Mouse (Mus musculus): ENCODE results near the gene Plac8. TPM values are rescaled to one million over a fixed set of nuclear protein-coding genes. Genes with fewer than 3 reads are reported as not detected.

Gene Plac8
- polyA plus RNA-seq, 1 experiment from 2014 or later: 58.2 TPM

GRCm38 (mm10) chr5:100558783-100559182 is 13.3 kb downstream of the Plac8 start:
- no peak overlapping the region for H3K4me3 ChIP-seq (ENCODE audit: low read depth, low read length)
- H3K9me3 ChIP-seq (replicated peaks; ENCODE audit: control insufficient read depth, low read length): no peaks in the 10 kb centered on the region
- WGBS (ENCODE audit: insufficient replicate concordance): 54% methylated on average over 3 of the region's 3 CpGs
- H3K27ac ChIP-seq (ENCODE audit: low read length): no peak overlapping the region
- H3K36me3 ChIP-seq (ENCODE audit: control insufficient read depth, insufficient read depth): no peaks in the 10 kb centered on the region
- H3K4me1 ChIP-seq (ENCODE audit: control insufficient read depth, low read depth, low read length): no peaks in the 10 kb centered on the region
- H3K9ac ChIP-seq (ENCODE audit: low read depth, low read length): no peak overlapping the region
- no peaks in the 10 kb centered on the region for H3K27me3 ChIP-seq (ENCODE audit: control insufficient read depth, insufficient read depth, low read depth, low read length)
- H3K4me2 ChIP-seq (ENCODE audit: low read depth, low read length): no peak overlapping the region
- no peak for ATAC-seq (ENCODE audit: low read depth)

GRCm38 (mm10) chr5:100557537-100557936 is 14.5 kb downstream of the Plac8 start:
- Histone ChIP-seq H3K4me2 (ENCODE audit: low read depth, low read length) (no peak overlapping the region), H3K9me3 (replicated peaks; ENCODE audit: control insufficient read depth, low read length) (no peaks in the 10 kb centered on the region), H3K36me3 (ENCODE audit: control insufficient read depth, insufficient read depth) (no peaks in the 10 kb centered on the region), H3K27me3 (ENCODE audit: control insufficient read depth, insufficient read depth, low read depth, low read length) (no peaks in the 10 kb centered on the region), H3K4me3 (ENCODE audit: low read depth, low read length) (no peak overlapping the region), H3K4me1 (ENCODE audit: control insufficient read depth, low read depth, low read length) (no peaks in the 10 kb centered on the region), H3K27ac (ENCODE audit: low read length) (no peak overlapping the region), H3K9ac (ENCODE audit: low read depth, low read length) (no peak overlapping the region)
- 35% methylated on average over 9 of the region's 9 CpGs for whole genome bisulfite sequencing (ENCODE audit: insufficient replicate concordance)
- no peak; the same call in 1 of the 2 replicates for ATAC-seq (ENCODE audit: low read depth)

GRCm38 (mm10) chr5:100557019-100557418 is 15.0 kb downstream of the Plac8 start:
- Histone ChIP-seq H3K36me3 (ENCODE audit: control insufficient read depth, insufficient read depth) (no peaks in the 10 kb centered on the region), H3K4me3 (ENCODE audit: low read depth, low read length) (no peak overlapping the region), H3K9ac (ENCODE audit: low read depth, low read length) (no peak overlapping the region), H3K27ac (ENCODE audit: low read length) (no peak overlapping the region), H3K27me3 (ENCODE audit: control insufficient read depth, insufficient read depth, low read depth, low read length) (no peaks in the 10 kb centered on the region), H3K4me2 (ENCODE audit: low read depth, low read length) (no peak overlapping the region), H3K4me1 (ENCODE audit: control insufficient read depth, low read depth, low read length) (no peaks in the 10 kb centered on the region; the same call in 1 of the 2 replicates), H3K9me3 (replicated peaks; ENCODE audit: control insufficient read depth, low read length) (no peaks in the 10 kb centered on the region)
- no peak for ATAC-seq (ENCODE audit: low read depth)
- WGBS (ENCODE audit: insufficient replicate concordance): 58% methylated on average over 14 of the region's 14 CpGs

- WGBS (ENCODE audit: insufficient replicate concordance): 47% methylated on average over 8 of the region's 8 CpGs
- H3K4me3 ChIP-seq (ENCODE audit: low read depth, low read length): no peak overlapping the region
- no peak for ATAC-seq (ENCODE audit: low read depth)
- H3K9me3 ChIP-seq (replicated peaks; ENCODE audit: control insufficient read depth, low read length): no peaks in the 10 kb centered on the region
- no peak overlapping the region for H3K9ac ChIP-seq (ENCODE audit: low read depth, low read length)
- no peak overlapping the region for H3K27ac ChIP-seq (ENCODE audit: low read length)
- H3K4me1 ChIP-seq (ENCODE audit: control insufficient read depth, low read depth, low read length): peaks cover 5% of the 10 kb centered on the region; the same call in 1 of the 2 replicates
- peaks cover 6% of the 10 kb centered on the region; the same call in 1 of the 2 replicates for H3K36me3 ChIP-seq (ENCODE audit: control insufficient read depth, insufficient read depth)
- H3K4me2 ChIP-seq (ENCODE audit: low read depth, low read length): no peak overlapping the region
- no peaks in the 10 kb centered on the region for H3K27me3 ChIP-seq (ENCODE audit: control insufficient read depth, insufficient read depth, low read depth, low read length)
These were observed 18.6 kb downstream of the Plac8 start for GRCm38 (mm10) chr5:100553426-100553825.

- H3K9ac ChIP-seq (ENCODE audit: low read depth, low read length): no peak overlapping the region
- H3K4me2 ChIP-seq (ENCODE audit: low read depth, low read length): no peak overlapping the region
- peaks cover 9% of the 10 kb centered on the region for H3K36me3 ChIP-seq (ENCODE audit: control insufficient read depth, insufficient read depth)
- no peaks in the 10 kb centered on the region for H3K27me3 ChIP-seq (ENCODE audit: control insufficient read depth, insufficient read depth, low read depth, low read length)
- no peak overlapping the region for H3K27ac ChIP-seq (ENCODE audit: low read length)
- H3K9me3 ChIP-seq (replicated peaks; ENCODE audit: control insufficient read depth, low read length): no peaks in the 10 kb centered on the region
- 33% methylated on average over 2 of the region's 2 CpGs for WGBS (ENCODE audit: insufficient replicate concordance)
- H3K4me3 ChIP-seq (ENCODE audit: low read depth, low read length): no peak overlapping the region
- ATAC-seq (ENCODE audit: low read depth): no peak
- H3K4me1 ChIP-seq (ENCODE audit: control insufficient read depth, low read depth, low read length): peaks cover 5% of the 10 kb centered on the region; the same call in 1 of the 2 replicates
These were observed 20.1 kb downstream of the Plac8 start for GRCm38 (mm10) chr5:100551952-100552351.

- no peak overlapping the region for H3K27ac ChIP-seq (ENCODE audit: low read length)
- no peak for ATAC-seq (ENCODE audit: low read depth)
- WGBS (ENCODE audit: insufficient replicate concordance): 94% methylated on average over 1 of the region's 1 CpGs
- no peaks in the 10 kb centered on the region for H3K27me3 ChIP-seq (ENCODE audit: control insufficient read depth, insufficient read depth, low read depth, low read length)
- H3K9me3 ChIP-seq (replicated peaks; ENCODE audit: control insufficient read depth, low read length): no peaks in the 10 kb centered on the region
- peaks cover 9% of the 10 kb centered on the region for H3K36me3 ChIP-seq (ENCODE audit: control insufficient read depth, insufficient read depth)
- peaks cover 5% of the 10 kb centered on the region; the same call in 1 of the 2 replicates for H3K4me1 ChIP-seq (ENCODE audit: control insufficient read depth, low read depth, low read length)
- no peak overlapping the region for H3K9ac ChIP-seq (ENCODE audit: low read depth, low read length)
- H3K4me2 ChIP-seq (ENCODE audit: low read depth, low read length): no peak overlapping the region
- H3K4me3 ChIP-seq (ENCODE audit: low read depth, low read length): no peak overlapping the region
These were observed 21.9 kb downstream of the Plac8 start for GRCm38 (mm10) chr5:100550151-100550550.

- Histone ChIP-seq H3K4me1 (ENCODE audit: control insufficient read depth, low read depth, low read length) (peaks cover 5% of the 10 kb centered on the region; the same call in 1 of the 2 replicates), H3K27ac (ENCODE audit: low read length) (peak overlapping the region; percentile 62; the same call in 1 of the 2 replicates), H3K4me2 (ENCODE audit: low read depth, low read length) (no peak overlapping the region), H3K9ac (ENCODE audit: low read depth, low read length) (no peak overlapping the region), H3K27me3 (ENCODE audit: control insufficient read depth, insufficient read depth, low read depth, low read length) (no peaks in the 10 kb centered on the region), H3K4me3 (ENCODE audit: low read depth, low read length) (no peak overlapping the region), H3K36me3 (ENCODE audit: control insufficient read depth, insufficient read depth) (peaks cover 9% of the 10 kb centered on the region), H3K9me3 (replicated peaks; ENCODE audit: control insufficient read depth, low read length) (no peaks in the 10 kb centered on the region)
- ATAC-seq (ENCODE audit: low read depth): no peak
- 75% methylated on average over 4 of the region's 4 CpGs for WGBS (ENCODE audit: insufficient replicate concordance)
These were observed 22.7 kb downstream of the Plac8 start for GRCm38 (mm10) chr5:100549311-100549710.

- H3K4me2 ChIP-seq (ENCODE audit: low read depth, low read length): no peak overlapping the region
- peak; percentile 83 for ATAC-seq (ENCODE audit: low read depth)
- no peaks in the 10 kb centered on the region for H3K9me3 ChIP-seq (replicated peaks; ENCODE audit: control insufficient read depth, low read length)
- 70% methylated on average over 2 of the region's 2 CpGs for WGBS (ENCODE audit: insufficient replicate concordance)
- no peak overlapping the region for H3K9ac ChIP-seq (ENCODE audit: low read depth, low read length)
- H3K4me3 ChIP-seq (ENCODE audit: low read depth, low read length): no peak overlapping the region
- peaks cover 5% of the 10 kb centered on the region; the same call in 1 of the 2 replicates for H3K4me1 ChIP-seq (ENCODE audit: control insufficient read depth, low read depth, low read length)
- peaks cover 15% of the 10 kb centered on the region for H3K36me3 ChIP-seq (ENCODE audit: control insufficient read depth, insufficient read depth)
- no peaks in the 10 kb centered on the region for H3K27me3 ChIP-seq (ENCODE audit: control insufficient read depth, insufficient read depth, low read depth, low read length)
- H3K27ac ChIP-seq (ENCODE audit: low read length): peak overlapping the region; percentile 59
These were observed 23.8 kb downstream of the Plac8 start for GRCm38 (mm10) chr5:100548236-100548635.

- H3K27ac ChIP-seq (ENCODE audit: low read length): no peak overlapping the region
- H3K9me3 ChIP-seq (replicated peaks; ENCODE audit: control insufficient read depth, low read length): no peaks in the 10 kb centered on the region
- H3K9ac ChIP-seq (ENCODE audit: low read depth, low read length): no peak overlapping the region
- no peaks in the 10 kb centered on the region for H3K27me3 ChIP-seq (ENCODE audit: control insufficient read depth, insufficient read depth, low read depth, low read length)
- 71% methylated on average over 6 of the region's 6 CpGs for WGBS (ENCODE audit: insufficient replicate concordance)
- H3K4me1 ChIP-seq (ENCODE audit: control insufficient read depth, low read depth, low read length): peaks cover 3% of the 10 kb centered on the region; the same call in 1 of the 2 replicates
- no peak overlapping the region for H3K4me2 ChIP-seq (ENCODE audit: low read depth, low read length)
- peaks cover 23% of the 10 kb centered on the region for H3K36me3 ChIP-seq (ENCODE audit: control insufficient read depth, insufficient read depth)
- H3K4me3 ChIP-seq (ENCODE audit: low read depth, low read length): no peak overlapping the region
- no peak for ATAC-seq (ENCODE audit: low read depth)
These were observed 25.6 kb downstream of the Plac8 start for GRCm38 (mm10) chr5:100546294-100547080.

Measured in liver, embryonic 16.5 days (tissue).